Mouse (Mus musculus) heart, adult 18-20 months (tissue): ENCODE results near the gene 4921507P07Rik. TPM values are rescaled to one million over a fixed set of nuclear protein-coding genes. Genes with fewer than 3 reads are reported as not detected.
A peak's percentile ranks its signal among the peaks of the same experiment; 100 is the strongest.
"Not testable (repeated sequence)": the region's sequence is repeated elsewhere in the genome, so short reads cannot be mapped to it uniquely, and the experiment has no call there.

Experiments
- DNase-seq, 2 experiments: peaks; one replicate each; pipeline ENCODE4 v3.0.0; 2021 to 2022; ENCODE audit warnings: mixed read lengths in 1 of 2
- microRNA-seq, 2 experiments: library from miRNA; unstranded; fragments of <30 nt; microRNA quantifications; one replicate each; pipeline ENCODE4 v1.2.0; 2022
- total RNA-seq, 2 experiments: library from RNA; stranded (reverse); gene quantifications; 2 replicates each; pipeline ENCODE4 v1.2.3; 2021

4921507P07Rik gene
- total RNA-seq, 2 experiments from 2014 or later: 0.25 to 0.31 TPM

- DNase-seq: no peak
Observed at GRCm38 (mm10) chr6:50557566-50557965, 38.9 kb downstream of the 4921507P07Rik start.

- not testable (repeated sequence) for DNase-seq
Observed at GRCm38 (mm10) chr6:50554223-50554622, 42.2 kb downstream of the 4921507P07Rik start.

DNA sequence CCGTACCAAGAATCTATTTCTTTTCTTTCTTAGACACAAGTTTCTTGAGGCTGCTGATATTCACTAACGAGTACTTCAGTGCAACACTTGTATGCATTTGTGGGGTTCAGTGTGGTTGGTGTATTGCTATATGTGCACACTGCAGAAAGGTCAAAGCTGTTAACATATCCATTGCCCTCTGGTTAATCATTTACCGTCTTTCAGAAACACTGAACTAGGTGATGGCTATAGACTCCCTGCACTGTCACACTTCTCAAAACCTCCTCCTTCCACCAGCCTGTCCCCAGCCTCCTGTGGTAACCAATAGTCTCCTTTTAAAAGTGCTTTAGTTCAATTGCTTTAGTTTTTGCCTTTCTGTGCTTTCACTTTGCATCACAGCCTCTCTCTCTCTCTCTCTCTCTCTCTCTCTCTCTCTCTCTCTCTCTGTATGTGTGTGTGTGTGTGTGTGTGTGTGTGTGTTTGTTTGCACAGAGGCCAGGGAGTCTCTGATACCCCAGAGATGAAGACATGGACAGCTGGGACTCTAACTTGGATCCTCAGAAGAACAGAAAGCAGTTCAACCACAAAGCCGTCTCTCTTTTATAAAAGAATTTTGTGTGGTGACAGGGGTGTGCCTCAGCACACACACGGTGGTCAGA is 43.4 kb downstream of the 4921507P07Rik start:
- no peak for DNase-seq

GRCm38 (mm10) chr6:50549791-50550190 is 46.6 kb downstream of the 4921507P07Rik start:
- no peak for DNase-seq

DNA sequence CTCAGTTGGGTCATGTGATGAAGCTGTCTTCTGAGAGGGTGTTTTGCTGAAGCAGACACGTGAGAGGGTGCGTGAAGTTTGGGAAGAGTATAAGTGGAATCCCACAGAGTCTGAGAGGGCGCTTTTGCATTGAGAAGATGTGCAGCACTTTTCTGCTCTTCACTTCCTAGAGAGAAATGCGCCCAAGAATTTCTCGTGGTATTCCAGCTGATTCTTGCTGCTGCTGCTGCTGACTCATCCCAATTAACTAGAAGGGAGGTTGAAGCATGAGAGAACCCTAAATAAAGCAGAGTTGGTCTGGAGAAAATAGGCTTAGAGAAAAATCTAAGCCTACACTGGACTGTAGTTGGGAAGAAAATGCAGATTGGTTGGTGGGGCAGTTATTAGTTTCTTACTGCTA is 47.4 kb downstream of the 4921507P07Rik start:
- no peak for DNase-seq

GRCm38 (mm10) chr6:50545412-50546043 is 50.9 kb downstream of the 4921507P07Rik start:
- DNase-seq: peak; percentile 31 to 45

DNA sequence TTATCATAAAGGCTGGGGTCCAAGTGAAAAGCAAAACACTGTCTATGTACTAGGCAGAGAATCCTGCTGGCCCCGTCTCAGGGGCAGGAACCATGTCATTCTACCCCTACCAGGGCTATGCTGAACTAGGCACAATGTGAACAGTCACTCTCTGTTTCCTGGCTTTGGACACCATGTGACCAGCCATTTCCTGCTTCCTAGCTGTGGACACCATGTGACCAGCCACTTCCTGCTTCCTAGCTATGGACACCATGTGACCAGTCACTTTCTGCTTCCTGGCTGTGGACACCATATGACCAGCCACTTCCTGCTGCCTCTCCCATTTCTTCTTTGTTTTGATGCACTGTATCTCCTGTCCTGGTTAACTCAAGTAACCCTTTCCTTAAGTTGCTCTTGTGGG is 53.9 kb downstream of the 4921507P07Rik start:
- no peak for DNase-seq

- DNase-seq: no peak
Observed at GRCm38 (mm10) chr6:50539641-50540040, 56.8 kb downstream of the 4921507P07Rik start.

- DNase-seq: peak; percentile 70 to 85
Observed at GRCm38 (mm10) chr6:50536461-50536892, 60.0 kb downstream of the 4921507P07Rik start.

GRCm38 (mm10) chr6:50535346-50535745 is 61.1 kb downstream of the 4921507P07Rik start:
- no peak for DNase-seq

DNA sequence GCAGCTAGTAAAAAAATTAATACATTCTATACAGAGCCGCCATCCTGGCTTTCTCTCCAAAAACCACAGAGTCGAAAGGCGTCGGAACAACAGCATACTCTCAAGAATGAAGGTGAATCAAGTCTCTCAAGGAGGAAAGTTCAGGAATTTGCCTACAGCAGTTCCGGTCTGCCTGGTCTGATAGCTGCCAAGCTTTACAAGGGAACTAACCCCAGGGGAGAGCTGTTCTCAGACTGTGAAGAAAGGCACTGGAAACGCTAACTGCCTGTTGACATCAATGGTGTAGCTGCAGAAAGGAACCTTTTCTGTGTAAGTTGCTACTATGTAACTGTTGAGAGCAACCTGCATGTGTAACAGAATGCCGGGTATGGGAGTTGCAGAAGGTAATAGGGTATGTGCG is 64.5 kb downstream of the 4921507P07Rik start:
- no peak for DNase-seq

DNA sequence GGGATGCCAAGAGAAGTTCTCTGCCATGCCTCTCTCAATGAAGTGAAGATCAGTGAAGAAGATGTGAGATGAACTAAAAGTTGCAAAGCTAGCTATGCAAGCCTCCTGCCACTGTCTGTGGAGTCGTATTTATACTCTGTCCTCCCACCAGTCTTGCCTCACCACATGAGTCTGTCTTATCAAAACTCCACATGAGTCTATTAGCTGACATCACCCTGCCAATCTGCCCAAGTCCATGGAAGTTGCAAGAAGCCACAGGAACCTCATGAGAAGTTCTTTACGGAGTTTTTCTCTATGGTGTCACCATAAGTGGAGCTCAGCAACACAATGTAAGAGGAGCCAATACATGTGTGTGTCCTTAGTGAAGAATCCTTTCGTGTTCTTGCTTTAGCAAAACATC is 65.4 kb downstream of the 4921507P07Rik start:
- no peak for DNase-seq

- DNase-seq: no peak
Observed at GRCm38 (mm10) chr6:50529194-50529593, 67.2 kb downstream of the 4921507P07Rik start.

GRCm38 (mm10) chr6:50527416-50527815 is 69.0 kb downstream of the 4921507P07Rik start:
- DNase-seq: no peak

- peak; percentile 38 to 85 for DNase-seq
Observed at GRCm38 (mm10) chr6:50526597-50527024, 69.8 kb downstream of the 4921507P07Rik start.

- no peak for DNase-seq
Observed at GRCm38 (mm10) chr6:50525846-50526245, 70.6 kb downstream of the 4921507P07Rik start.

DNA sequence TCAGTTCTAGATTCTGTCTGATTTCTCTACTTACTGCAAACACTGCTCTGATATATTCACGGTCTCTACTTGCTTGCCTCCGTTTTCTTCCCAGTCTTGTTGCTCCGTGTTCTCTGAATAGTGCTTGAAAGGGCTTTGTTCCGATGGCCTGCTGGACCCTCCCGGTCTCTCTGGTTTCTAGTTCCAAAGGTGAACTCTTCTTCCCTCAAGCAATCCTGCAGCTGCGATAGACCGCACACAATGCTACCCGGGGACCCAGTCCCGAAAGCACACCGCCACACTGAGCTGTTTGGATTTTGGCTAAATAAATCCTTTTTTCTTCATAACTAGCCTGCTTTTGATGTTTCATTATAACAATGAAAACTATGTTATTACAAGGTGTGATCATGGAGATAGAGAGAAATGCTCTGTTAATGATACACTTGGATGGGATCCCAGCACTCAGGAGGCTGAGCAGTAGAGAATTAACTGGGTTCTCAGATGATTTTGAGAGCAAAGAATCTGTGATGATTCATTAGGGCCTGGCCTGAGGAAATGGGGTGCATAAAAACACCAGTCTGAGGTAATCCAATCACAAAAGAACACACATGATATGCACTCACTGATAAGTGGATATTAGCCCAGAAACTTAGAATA is 72.1 kb downstream of the 4921507P07Rik start:
- no peak for DNase-seq

Small RNA genes lying within 50 kb of the gene (microRNA-seq; reads per million reads assigned to microRNA genes)
- 0 reads per million in 2 experiments for gene Mir6371

Other genes starting within 250 kb of the 4921507P07Rik start
- 10 to 100 TPM; 23.9 to 25.5 TPM for gene Osbpl3, start 140.4 kb downstream of the 4921507P07Rik start, total RNA-seq
- 100 to 1,000 TPM; 157 to 166 TPM for gene Cycs, start 30.1 kb downstream of the 4921507P07Rik start, total RNA-seq
- not detected for gene Npvf, start 57.8 kb upstream of the 4921507P07Rik start, total RNA-seq